Mouse (Mus musculus) liver, adult 2 months (tissue): Measurements from ENCODE around the gene Dmgdh.

Experiments
- CTCF ChIP-seq: fragments of 200-500 bp; IDR thresholded peaks from 2 replicates; pipeline ENCODE4 v1.5.1; 2011; ENCODE audit warnings: low read depth, low read length, control low read depth
- POLR2A ChIP-seq: fragments of 200-500 bp; IDR thresholded peaks from 2 replicates; pipeline ENCODE4 v1.6.1; 2011; ENCODE audit warnings: low read length, control low read depth; ENCODE audit not compliant: insufficient read depth; ENCODE audit errors: extremely low read depth

DNA sequence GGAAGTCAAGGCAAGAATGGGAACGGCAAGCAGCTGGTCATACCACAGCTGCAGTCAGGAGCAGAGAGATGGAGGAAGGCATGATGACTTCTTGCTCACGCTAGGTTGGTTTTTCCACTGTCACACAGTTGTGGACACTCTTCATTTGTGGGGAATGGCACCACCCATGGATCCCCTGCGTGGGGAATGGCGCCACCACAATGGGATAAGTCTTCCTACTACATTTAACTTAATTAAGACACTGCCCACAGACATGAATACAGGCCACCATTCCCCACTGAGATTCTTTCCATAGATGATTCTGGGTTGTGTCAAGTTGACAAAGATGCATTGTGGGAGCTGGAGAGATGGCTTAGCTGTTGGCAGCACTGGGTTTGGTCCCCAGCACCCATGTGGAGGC is 38.1 kb downstream of the Dmgdh start:
- TF ChIP-seq CTCF: no peak
- no peak for TF ChIP-seq POLR2A
